Mouse (Mus musculus) liver, adult 2 months (tissue): ENCODE results near the gene Gale.

ENCODE experiments used
- CTCF ChIP-seq: fragments of 200-500 bp; IDR thresholded peaks from 2 replicates; pipeline ENCODE4 v1.5.1; 2011; ENCODE audit warnings: low read depth, low read length, control low read depth
- POLR2A ChIP-seq: fragments of 200-500 bp; IDR thresholded peaks from 2 replicates; pipeline ENCODE4 v1.6.1; 2011; ENCODE audit warnings: low read length, control low read depth; ENCODE audit not compliant: insufficient read depth; ENCODE audit errors: extremely low read depth

DNA sequence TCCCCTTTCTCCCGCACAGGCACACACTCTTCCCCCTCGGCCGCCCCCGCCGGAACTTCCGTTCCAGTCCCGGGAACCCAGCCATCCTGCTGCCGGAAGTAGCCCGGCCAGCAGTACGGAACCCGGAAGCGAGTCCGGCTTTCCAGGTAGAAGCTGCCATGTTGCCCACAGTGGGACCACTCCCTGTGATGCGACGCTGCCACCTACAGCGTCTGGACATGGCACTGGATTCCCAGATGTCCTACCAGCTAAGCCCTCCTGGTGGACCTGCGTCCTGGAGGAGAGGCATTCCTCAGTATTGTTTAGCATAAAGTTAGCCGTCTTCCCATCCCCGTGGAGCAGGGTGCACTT lies 9.0 kb downstream of the Gale start, which contains the start of gene Lypla2:
- TF ChIP-seq POLR2A (peak; percentile 74; the same call in 1 of the 2 replicates), CTCF (no peak)
